Mouse (Mus musculus): ENCODE measurements around the gene Rufy1. TPM values are rescaled to one million over a fixed set of nuclear protein-coding genes. Genes with fewer than 3 reads are reported as not detected.

Rufy1 gene
- 59.8 TPM for polyA plus RNA-seq (2014; fragmentation: Illumina TruSeq; extraction: RNeasy Lipid Tissue Mini Kit (QIAGEN cat#74804); ENCODE audit: low read depth, low replicate concordance)

DNA sequence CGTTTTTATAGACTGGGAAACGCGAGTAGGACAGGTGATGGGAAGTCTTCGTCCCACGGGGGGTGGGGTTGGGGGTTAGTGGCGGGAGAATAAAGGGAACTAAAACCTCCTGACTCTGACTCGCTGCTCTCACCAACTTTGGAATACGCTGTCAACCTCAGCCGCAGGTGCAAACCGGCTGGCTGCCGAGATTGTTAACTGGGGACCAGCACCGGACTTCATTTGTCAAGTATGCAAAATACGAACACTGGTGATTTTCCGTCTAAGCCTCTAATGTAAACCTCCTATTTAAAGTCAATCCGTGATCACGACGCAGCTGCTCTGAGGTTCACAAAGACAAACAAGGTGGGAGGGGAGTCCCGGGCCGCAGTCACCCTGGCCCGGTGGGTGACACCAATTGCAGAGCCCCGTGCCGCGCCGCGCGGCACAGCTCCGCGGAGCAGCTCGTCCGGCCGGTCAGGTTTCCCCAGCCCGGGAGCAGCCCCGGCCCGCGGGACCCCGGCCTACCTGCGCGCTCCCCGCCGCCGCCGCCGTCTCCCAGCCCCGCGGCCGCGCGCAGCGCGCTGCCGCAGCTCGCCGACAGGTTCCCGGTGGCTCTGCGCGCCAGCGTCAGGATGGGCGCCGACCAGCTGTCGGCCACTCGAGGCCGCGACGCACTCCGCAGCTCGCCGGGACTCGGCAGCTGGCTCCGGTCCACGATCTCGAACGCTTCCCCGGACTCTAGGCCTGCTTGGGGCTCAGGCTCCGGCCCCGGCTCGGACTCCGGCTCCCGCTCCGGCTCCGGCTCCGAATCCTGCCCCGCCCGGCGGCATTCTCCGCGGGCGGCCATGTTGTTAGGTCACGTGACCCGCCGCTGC lies at the start of gene Rufy1:
Gene Rufy1 (minus strand): TSS at position 849 of the 857 bp plus-strand sequence.

DNA sequence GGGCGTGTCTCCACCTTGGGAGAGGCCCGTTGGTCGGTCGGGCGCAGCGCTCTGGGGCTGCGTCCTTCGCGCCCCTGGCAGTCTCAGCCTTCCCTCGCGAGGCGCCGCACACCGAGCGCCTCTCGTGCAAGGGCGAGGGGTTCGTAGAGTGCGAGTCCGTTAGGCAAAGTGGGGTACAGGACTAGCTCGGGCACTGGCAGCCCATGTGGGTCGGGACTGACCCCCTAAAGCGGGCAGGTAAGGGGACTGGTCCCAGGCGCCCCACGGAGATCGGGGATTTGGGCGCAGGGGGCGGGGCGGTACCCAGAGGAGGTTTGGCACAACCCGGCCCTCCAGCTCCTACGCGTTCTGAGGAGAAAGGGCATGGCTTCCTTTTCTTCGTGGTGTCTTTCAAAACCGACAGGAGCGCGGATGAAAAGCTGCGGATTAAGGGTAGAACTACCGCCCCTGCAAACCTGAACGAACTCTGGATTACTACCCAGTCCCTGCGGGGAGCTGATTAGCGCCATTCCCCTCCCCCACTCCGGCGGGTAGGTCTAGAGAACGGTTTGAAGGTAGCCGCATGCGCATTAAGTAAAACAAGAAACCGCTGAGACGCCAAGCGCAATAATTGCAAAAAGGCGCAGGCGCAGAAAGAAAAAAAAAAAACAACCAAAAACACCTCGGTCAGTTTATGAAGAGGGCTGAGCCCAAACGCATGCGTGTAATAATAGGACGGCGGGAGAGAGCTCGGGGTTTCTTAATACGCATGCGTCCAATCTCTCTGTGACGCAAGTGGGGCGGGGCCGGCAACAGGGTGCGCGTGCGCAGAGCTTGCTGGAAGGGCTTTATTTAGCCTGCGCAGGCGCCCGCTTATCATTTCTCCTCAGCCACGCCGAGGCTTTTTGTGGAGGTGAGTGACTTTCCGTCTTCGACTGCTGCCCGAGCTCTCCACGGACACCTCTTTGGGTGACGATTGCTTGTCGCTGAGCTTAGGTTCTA lies 53.7 kb downstream of the Rufy1 start, which contains the start of gene Hnrnph1:
Gene Hnrnph1 (plus strand): TSS at position 80 of the 981 bp plus-strand sequence.

DNA sequence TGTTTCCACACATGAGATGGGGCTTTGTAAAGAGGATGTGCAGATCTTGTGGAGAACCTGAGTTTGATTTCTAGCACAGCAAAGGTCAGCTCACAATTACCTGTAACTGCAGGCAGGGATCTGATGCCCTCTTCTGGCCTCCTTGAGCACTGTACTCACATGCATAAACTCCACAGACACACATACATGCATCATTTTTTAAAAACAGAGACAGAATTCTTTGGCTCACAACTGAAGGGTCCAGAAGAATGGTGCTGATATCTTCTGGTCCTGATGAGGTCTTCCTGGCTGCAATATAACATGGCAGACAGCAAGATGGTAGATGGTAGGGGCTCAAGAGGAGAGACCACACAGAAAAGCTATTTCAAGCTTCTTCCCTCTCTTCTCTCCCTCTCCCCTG lies 76.8 kb downstream of the Rufy1 start, which contains the start of gene Cby3:
Gene Cby3 (plus strand): TSS at position 301 of the 400 bp plus-strand sequence.

Other genes starting within 250 kb of the Rufy1 start
- gene Sqstm1, start 220.3 kb downstream of the Rufy1 start, polyA plus RNA-seq (2014; fragmentation: Illumina TruSeq; extraction: RNeasy Lipid Tissue Mini Kit (QIAGEN cat#74804); ENCODE audit: low read depth, low replicate concordance) = 323 TPM
- 3.7 TPM for gene Mgat4b, start 220.2 kb downstream of the Rufy1 start, polyA plus RNA-seq (2014; fragmentation: Illumina TruSeq; extraction: RNeasy Lipid Tissue Mini Kit (QIAGEN cat#74804); ENCODE audit: low read depth, low replicate concordance)
- gene Ltc4s, start 192.5 kb downstream of the Rufy1 start, polyA plus RNA-seq (2014; fragmentation: Illumina TruSeq; extraction: RNeasy Lipid Tissue Mini Kit (QIAGEN cat#74804); ENCODE audit: low read depth, low replicate concordance) = not detected
- 5.7 TPM for gene Maml1, start 138.8 kb downstream of the Rufy1 start, polyA plus RNA-seq (2014; fragmentation: Illumina TruSeq; extraction: RNeasy Lipid Tissue Mini Kit (QIAGEN cat#74804); ENCODE audit: low read depth, low replicate concordance)
- gene Canx, start 105.5 kb downstream of the Rufy1 start, polyA plus RNA-seq (2014; fragmentation: Illumina TruSeq; extraction: RNeasy Lipid Tissue Mini Kit (QIAGEN cat#74804); ENCODE audit: low read depth, low replicate concordance) = 736 TPM
- not detected for gene Cby3, start 76.7 kb downstream of the Rufy1 start, polyA plus RNA-seq (2014; fragmentation: Illumina TruSeq; extraction: RNeasy Lipid Tissue Mini Kit (QIAGEN cat#74804); ENCODE audit: low read depth, low replicate concordance)
- gene Hnrnph1, start 54.1 kb downstream of the Rufy1 start, polyA plus RNA-seq (2014; fragmentation: Illumina TruSeq; extraction: RNeasy Lipid Tissue Mini Kit (QIAGEN cat#74804); ENCODE audit: low read depth, low replicate concordance) = 464 TPM
- gene Adamts2, start 171.0 kb upstream of the Rufy1 start, polyA plus RNA-seq (2014; fragmentation: Illumina TruSeq; extraction: RNeasy Lipid Tissue Mini Kit (QIAGEN cat#74804); ENCODE audit: low read depth, low replicate concordance) = 0.44 TPM